Mouse (Mus musculus): ENCODE measurements around the gene Pibf1. TPM values are rescaled to one million over a fixed set of nuclear protein-coding genes. Genes with fewer than 3 reads are reported as not detected.

Gene Pibf1
- total and polyA plus RNA-seq, 2 experiments from 2014 or later: 4.7 to 10.5 TPM

GRCm38 (mm10) chr14:99294424-99294823 lies 195.2 kb downstream of the Pibf1 start:
- Histone ChIP-seq H3K27ac (ENCODE audit: low read depth) (no peak overlapping the region), H3K4me2 (ENCODE audit: low read depth, low read length) (no peak overlapping the region), H3K36me3 (replicated peaks; ENCODE audit: control insufficient read depth, insufficient read depth, low read length) (no peaks in the 10 kb centered on the region), H3K4me1 (ENCODE audit: control insufficient read depth, insufficient read depth) (no peaks in the 10 kb centered on the region), H3K27me3 (ENCODE audit: control insufficient read depth, insufficient read depth, low read length) (peaks cover 8% of the 10 kb centered on the region; the same call in 1 of the 2 replicates), H3K4me3 (ENCODE audit: low read depth, low read length) (no peak overlapping the region), H3K9me3 (replicated peaks; ENCODE audit: control insufficient read depth, low read length) (no peaks in the 10 kb centered on the region), H3K9ac (replicated peaks; ENCODE audit: low read depth, low read length) (no peak overlapping the region)
- no peak for ATAC-seq (ENCODE audit: insufficient read depth, low read depth)
- TF ChIP-seq CTCF (IDR thresholded peaks at IDR 0.05; ENCODE audit: low read depth) (no peak), EP300 (IDR thresholded peaks at IDR 0.05; ENCODE audit: low read depth) (no peak)
- 86% methylated on average over 8 of the region's 8 CpGs for WGBS
- DNase-seq (ENCODE audit: low spot score): no peak

GRCm38 (mm10) chr14:99295606-99296341 lies 196.6 kb downstream of the Pibf1 start:
- H3K9ac ChIP-seq (replicated peaks; ENCODE audit: low read depth, low read length): no peak overlapping the region
- ATAC-seq (ENCODE audit: insufficient read depth, low read depth): no peak
- WGBS: 37% methylated on average over 15 of the region's 15 CpGs
- peaks cover 8% of the 10 kb centered on the region; the same call in 1 of the 2 replicates for H3K27me3 ChIP-seq (ENCODE audit: control insufficient read depth, insufficient read depth, low read length)
- no peaks in the 10 kb centered on the region for H3K9me3 ChIP-seq (replicated peaks; ENCODE audit: control insufficient read depth, low read length)
- H3K36me3 ChIP-seq (replicated peaks; ENCODE audit: control insufficient read depth, insufficient read depth, low read length): no peaks in the 10 kb centered on the region
- no peak for DNase-seq (ENCODE audit: low spot score)
- H3K27ac ChIP-seq (ENCODE audit: low read depth): no peak overlapping the region
- no peak overlapping the region for H3K4me3 ChIP-seq (ENCODE audit: low read depth, low read length)
- H3K4me2 ChIP-seq (ENCODE audit: low read depth, low read length): no peak overlapping the region
- TF ChIP-seq CTCF (IDR thresholded peaks at IDR 0.05; ENCODE audit: low read depth): no peak
- TF ChIP-seq EP300 (IDR thresholded peaks at IDR 0.05; ENCODE audit: low read depth): no peak
- H3K4me1 ChIP-seq (ENCODE audit: control insufficient read depth, insufficient read depth): no peaks in the 10 kb centered on the region

DNA sequence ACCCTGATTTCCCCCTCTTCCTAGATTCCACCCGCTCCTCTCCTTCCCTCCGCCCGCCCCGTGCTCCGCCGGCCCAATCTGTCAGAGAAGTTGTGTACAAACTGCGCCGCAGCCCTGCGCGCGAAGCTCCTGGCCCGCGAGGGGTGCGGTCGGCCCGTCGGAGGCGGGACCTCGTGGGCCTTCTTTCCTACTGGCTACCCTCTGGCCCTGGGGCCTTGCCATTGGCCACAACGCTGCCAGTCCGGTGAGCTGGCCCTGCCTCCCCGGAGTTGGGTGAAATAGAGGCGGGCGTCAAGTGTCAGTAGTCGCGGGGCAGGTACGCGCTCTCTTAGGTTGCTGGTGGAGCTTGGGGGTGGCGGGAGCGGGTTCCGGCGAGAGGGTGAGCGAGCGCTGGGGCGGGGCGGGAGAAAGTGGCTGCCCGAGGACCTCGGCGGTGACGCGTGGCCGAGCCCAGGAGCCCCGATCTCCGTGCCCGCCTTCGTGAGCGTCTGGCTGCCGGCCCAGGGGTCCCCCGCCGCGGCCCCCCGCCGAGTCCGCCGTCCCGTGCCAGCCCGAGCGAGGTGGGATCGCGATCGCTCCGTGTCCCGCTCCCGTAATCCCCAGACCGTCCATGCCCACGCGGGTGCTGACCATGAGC lies 199.3 kb downstream of the Pibf1 start, which contains the start of gene Klf5:
Klf5 (plus strand) TSS at position 307 of the 637 bp plus-strand sequence.
- Histone ChIP-seq H3K4me1 (ENCODE audit: control insufficient read depth, insufficient read depth) (no peaks in the 10 kb centered on the region), H3K36me3 (replicated peaks; ENCODE audit: control insufficient read depth, insufficient read depth, low read length) (0 out of 2 replicates have a peak, but pooled peaks cover 3% of the 10 kb centered on the region), H3K27ac (ENCODE audit: low read depth) (no peak within 1 kb of the TSS), H3K9me3 (replicated peaks; ENCODE audit: control insufficient read depth, low read length) (no peaks in the 10 kb centered on the region), H3K27me3 (ENCODE audit: control insufficient read depth, insufficient read depth, low read length) (peaks cover 8% of the 10 kb centered on the region; the same call in 1 of the 2 replicates), H3K4me3 (ENCODE audit: low read depth, low read length) (peak within 1 kb of the TSS; percentile 68), H3K9ac (replicated peaks; ENCODE audit: low read depth, low read length) (peak within 1 kb of the TSS; percentile 39), H3K4me2 (ENCODE audit: low read depth, low read length) (peak within 1 kb of the TSS; percentile 99)
- TF ChIP-seq EP300 (IDR thresholded peaks at IDR 0.05; ENCODE audit: low read depth) (peak; percentile 34; the same call in 1 of the 2 replicates), CTCF (IDR thresholded peaks at IDR 0.05; ENCODE audit: low read depth) (no peak)
- under 1% methylated on average over 65 of the region's 67 CpGs for WGBS
- DNase-seq (ENCODE audit: low spot score) (peak; percentile 86), ATAC-seq (ENCODE audit: insufficient read depth, low read depth) (peak; percentile 97)

- Histone ChIP-seq H3K27me3 (ENCODE audit: control insufficient read depth, insufficient read depth, low read length) (peaks cover 8% of the 10 kb centered on the region; the same call in 1 of the 2 replicates), H3K9ac (replicated peaks; ENCODE audit: low read depth, low read length) (peak overlapping the region; percentile 39), H3K4me2 (ENCODE audit: low read depth, low read length) (peak overlapping the region; percentile 99), H3K36me3 (replicated peaks; ENCODE audit: control insufficient read depth, insufficient read depth, low read length) (0 out of 2 replicates have a peak, but pooled peaks cover 3% of the 10 kb centered on the region), H3K27ac (ENCODE audit: low read depth) (no peak overlapping the region), H3K4me1 (ENCODE audit: control insufficient read depth, insufficient read depth) (no peaks in the 10 kb centered on the region), H3K4me3 (ENCODE audit: low read depth, low read length) (peak overlapping the region; percentile 68), H3K9me3 (replicated peaks; ENCODE audit: control insufficient read depth, low read length) (no peaks in the 10 kb centered on the region)
- TF ChIP-seq EP300 (IDR thresholded peaks at IDR 0.05; ENCODE audit: low read depth): no peak
- TF ChIP-seq CTCF (IDR thresholded peaks at IDR 0.05; ENCODE audit: low read depth): peak; percentile 16
- under 1% methylated on average over 58 of the region's 60 CpGs for WGBS
- DNase-seq (ENCODE audit: low spot score) (peak; percentile 37), ATAC-seq (ENCODE audit: insufficient read depth, low read depth) (peak; percentile 74)
Measured at GRCm38 (mm10) chr14:99299022-99299481, 199.8 kb downstream of the Pibf1 start.

DNA sequence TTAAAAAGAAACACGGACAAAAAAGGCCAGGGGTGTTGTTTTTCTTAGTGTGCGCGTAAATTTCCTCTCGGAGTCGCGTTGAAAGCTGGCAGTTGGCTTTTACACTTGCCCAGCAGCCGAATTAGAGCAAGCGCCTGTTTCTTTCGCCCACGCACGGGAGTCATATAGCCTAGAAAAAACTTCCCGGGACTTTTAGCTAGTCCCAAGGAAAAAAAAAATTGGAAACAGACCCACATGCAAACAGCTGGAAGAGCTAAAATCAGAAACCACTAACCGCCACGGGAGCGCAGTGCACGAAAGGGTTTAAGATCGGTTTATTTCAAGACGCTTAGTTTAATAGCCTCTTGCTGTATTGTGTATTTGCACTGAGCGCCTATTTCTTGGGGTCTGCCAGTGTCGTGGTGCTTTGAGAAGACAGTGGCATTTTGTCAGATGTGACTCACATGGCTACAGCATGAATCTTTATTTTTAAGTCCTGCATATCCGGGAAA lies 200.5 kb downstream of the Pibf1 start:
- H3K36me3 ChIP-seq (replicated peaks; ENCODE audit: control insufficient read depth, insufficient read depth, low read length): 0 out of 2 replicates have a peak, but pooled peaks cover 3% of the 10 kb centered on the region
- H3K27me3 ChIP-seq (ENCODE audit: control insufficient read depth, insufficient read depth, low read length): peaks cover 8% of the 10 kb centered on the region; the same call in 1 of the 2 replicates
- no peak overlapping the region for H3K27ac ChIP-seq (ENCODE audit: low read depth)
- 11% methylated on average over 21 of the region's 21 CpGs for WGBS
- no peak overlapping the region for H3K9ac ChIP-seq (replicated peaks; ENCODE audit: low read depth, low read length)
- no peak for DNase-seq (ENCODE audit: low spot score)
- peak overlapping the region; percentile 68 for H3K4me3 ChIP-seq (ENCODE audit: low read depth, low read length)
- no peaks in the 10 kb centered on the region for H3K9me3 ChIP-seq (replicated peaks; ENCODE audit: control insufficient read depth, low read length)
- no peaks in the 10 kb centered on the region for H3K4me1 ChIP-seq (ENCODE audit: control insufficient read depth, insufficient read depth)
- no peak for ATAC-seq (ENCODE audit: insufficient read depth, low read depth)
- TF ChIP-seq CTCF (IDR thresholded peaks at IDR 0.05; ENCODE audit: low read depth) (no peak), EP300 (IDR thresholded peaks at IDR 0.05; ENCODE audit: low read depth) (no peak)
- peak overlapping the region; percentile 99 for H3K4me2 ChIP-seq (ENCODE audit: low read depth, low read length)

All from heart, postnatal 0 days (tissue).